Mouse (Mus musculus): ENCODE data around the gene 1110017D15Rik.

DNA sequence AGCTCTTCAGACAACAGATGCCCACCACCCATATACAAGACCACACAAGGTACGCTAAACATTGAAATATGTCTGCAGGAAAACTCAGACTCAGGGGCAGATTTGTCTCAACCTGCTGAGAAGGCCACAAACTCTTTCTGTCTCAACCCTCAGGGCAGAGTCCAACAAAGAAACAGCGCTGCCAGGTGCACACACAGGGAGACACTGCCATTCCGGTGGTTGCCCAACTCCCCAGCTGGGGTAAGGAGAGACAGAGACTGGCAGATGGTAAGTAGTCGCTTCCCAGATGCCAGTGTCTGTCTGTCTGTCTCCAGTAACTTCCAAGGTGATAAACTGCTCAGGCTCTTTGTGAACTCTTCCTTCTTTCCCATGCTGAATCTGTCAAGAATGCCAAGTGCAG is 16.3 kb downstream of the 1110017D15Rik start:
- TF ChIP-seq CTCF (IDR thresholded peaks at IDR 0.05; ENCODE audit: extremely low read depth, insufficient read depth, low read length) (no peak), POLR2A (IDR thresholded peaks at IDR 0.05; ENCODE audit: extremely low read depth, insufficient read depth, low read length) (no peak)
